Mouse (Mus musculus) retina, postnatal 1 day (tissue): ENCODE results near the gene Tssk6.

Experiments
- DNase-seq: peaks from one replicate; pipeline ENCODE4 v3.0.0-alpha.2; 2012

Gene Tssk6

GRCm38 (mm10) chr8:69902163-69903062 lies at the start of gene Tssk6, which contains the start of the genes Ndufa13 and Yjefn3:
Gene Tssk6 (plus strand): TSS chr8:69902184.
Gene Ndufa13 (minus strand): TSS chr8:69902558.
Gene Yjefn3 (minus strand): TSS chr8:69902712.
- DNase-seq = peak; percentile 41

- no peak for DNase-seq
These were observed 48.1 kb upstream of the Tssk6 start for GRCm38 (mm10) chr8:69853869-69854268.

- peak; percentile 39 for DNase-seq
These were observed 41.2 kb upstream of the Tssk6 start for GRCm38 (mm10) chr8:69860807-69861206.

- DNase-seq = no peak
These were observed 40.7 kb upstream of the Tssk6 start for GRCm38 (mm10) chr8:69861251-69861650.

GRCm38 (mm10) chr8:69863387-69864020 lies 38.5 kb upstream of the Tssk6 start:
- no peak for DNase-seq

GRCm38 (mm10) chr8:69864180-69864579 lies 37.8 kb upstream of the Tssk6 start:
- no peak for DNase-seq

GRCm38 (mm10) chr8:69867696-69868326 lies 34.2 kb upstream of the Tssk6 start:
- DNase-seq = no peak

GRCm38 (mm10) chr8:69870003-69870765 lies 31.8 kb upstream of the Tssk6 start:
- DNase-seq = no peak

- no peak for DNase-seq
These were observed 31.1 kb upstream of the Tssk6 start for GRCm38 (mm10) chr8:69870907-69871306.

- peak; percentile 70 for DNase-seq
These were observed 27.8 kb upstream of the Tssk6 start for GRCm38 (mm10) chr8:69874155-69874554.

GRCm38 (mm10) chr8:69874654-69875053 lies 27.3 kb upstream of the Tssk6 start:
- no peak for DNase-seq

GRCm38 (mm10) chr8:69876097-69876496 lies 25.9 kb upstream of the Tssk6 start:
- no peak for DNase-seq

GRCm38 (mm10) chr8:69876967-69877366 lies 25.0 kb upstream of the Tssk6 start:
- no peak for DNase-seq

GRCm38 (mm10) chr8:69877396-69877795 lies 24.6 kb upstream of the Tssk6 start:
- no peak for DNase-seq

GRCm38 (mm10) chr8:69877992-69878391 lies 24.0 kb upstream of the Tssk6 start:
- DNase-seq = no peak

GRCm38 (mm10) chr8:69879678-69880077 lies 22.3 kb upstream of the Tssk6 start:
- DNase-seq = no peak

GRCm38 (mm10) chr8:69880841-69881240 lies 21.1 kb upstream of the Tssk6 start:
- no peak for DNase-seq

- DNase-seq = no peak
These were observed 20.6 kb upstream of the Tssk6 start for GRCm38 (mm10) chr8:69881261-69881865.

- DNase-seq = peak; percentile 87
These were observed 19.8 kb upstream of the Tssk6 start for GRCm38 (mm10) chr8:69882021-69882756.

GRCm38 (mm10) chr8:69882833-69883600 lies 19.0 kb upstream of the Tssk6 start:
- DNase-seq = no peak

- DNase-seq = no peak
These were observed 17.8 kb upstream of the Tssk6 start for GRCm38 (mm10) chr8:69884141-69884540.
